Mouse (Mus musculus) layer of hippocampus, adult 18-20 months (tissue): ENCODE data around the gene Akap8. TPM values are rescaled to one million over a fixed set of nuclear protein-coding genes. Genes with fewer than 3 reads are reported as not detected.

ENCODE experiments used
- total RNA-seq, 2 experiments: library from RNA; stranded (reverse); gene quantifications; 2 replicates each; pipeline ENCODE4 v1.2.3; 2021

Gene Akap8
- total RNA-seq, 2 experiments from 2014 or later, result 79.0 to 84.6 TPM

Other genes starting within 250 kb of the Akap8 start
- gene Notch3, start 154.4 kb downstream of the Akap8 start, total RNA-seq, result 1 to 10 TPM; 4.4 to 5.0 TPM
- gene Ephx3, start 131.7 kb downstream of the Akap8 start, total RNA-seq, result under 1 TPM; 0.30 TPM
- 100 to 1,000 TPM; 109 to 119 TPM for gene Brd4, start 36.5 kb downstream of the Akap8 start, total RNA-seq
- gene Akap8l, start 29.4 kb upstream of the Akap8 start, total RNA-seq, result 100 to 1,000 TPM; 185 to 206 TPM
- 10 to 100 TPM; 48.4 to 51.2 TPM for gene Wiz, start 68.2 kb upstream of the Akap8 start, total RNA-seq
- 1 to 10 TPM; 3.2 to 5.0 TPM for gene Rasal3, start 82.3 kb upstream of the Akap8 start, total RNA-seq
- not detected for gene Pglyrp2, start 102.9 kb upstream of the Akap8 start, total RNA-seq
- under 1 TPM in 1 of 2 experiments, not detected in 1; 0.20 TPM for gene Cyp4f39, start 131.5 kb upstream of the Akap8 start, total RNA-seq
- gene Cyp4f17, start 184.8 kb upstream of the Akap8 start, total RNA-seq, result 1 to 10 TPM; 2.7 to 4.4 TPM
- gene Cyp4f16, start 215.3 kb upstream of the Akap8 start, total RNA-seq, result 1 to 10 TPM; 5.2 to 6.0 TPM